Mouse (Mus musculus) lung, embryonic 14.5 days (tissue): ENCODE data around the gene Sh3gl2. TPM values are rescaled to one million over a fixed set of nuclear protein-coding genes. Genes with fewer than 3 reads are reported as not detected.

Experiments
- ATAC-seq: fragments of 200-750 bp; cut with Nextera tagmentation; 2 replicates; pipeline ENCODE4 v1.8.0; 2017; ENCODE audit warnings: mild to moderate bottlenecking, moderate TSS enrichment, moderate library complexity; ENCODE audit not compliant: insufficient read depth
- DNase-seq: peaks from one replicate; pipeline ENCODE4 v3.0.0-alpha.2; 2015
- H3K27ac ChIP-seq: fragments of 300-500 bp; sonication (generic); 2 replicates; pipeline ENCODE4 v1.5.1; 2014; ENCODE audit warnings: low read depth, mild to moderate bottlenecking, moderate library complexity
- H3K27me3 ChIP-seq: fragments of 300-500 bp; sonication (generic); 2 replicates; pipeline ENCODE4 v1.6.1; 2014; ENCODE audit warnings: low read length, control low read depth; ENCODE audit not compliant: insufficient read depth
- H3K36me3 ChIP-seq: fragments of 300-500 bp; sonication (generic); 2 replicates; pipeline ENCODE4 v1.6.1; 2014; ENCODE audit warnings: control low read depth; ENCODE audit not compliant: insufficient read depth
- H3K4me1 ChIP-seq: fragments of 300-500 bp; sonication (generic); 2 replicates; pipeline ENCODE4 v1.6.1; 2014; ENCODE audit warnings: antibody characterized with exemption, control low read depth; ENCODE audit not compliant: insufficient read depth
- H3K4me2 ChIP-seq: fragments of 300-500 bp; sonication (generic); 2 replicates; pipeline ENCODE4 v1.6.1; 2014; ENCODE audit warnings: mild to moderate bottlenecking
- H3K4me3 ChIP-seq: fragments of 300-500 bp; sonication (generic); 2 replicates; pipeline ENCODE4 v1.5.1; 2014; ENCODE audit warnings: low read depth, low read length
- H3K9ac ChIP-seq: fragments of 300-500 bp; sonication (generic); 2 replicates; pipeline ENCODE4 v1.6.1; 2014
- H3K9me3 ChIP-seq: fragments of 300-500 bp; sonication (generic); 2 replicates; pipeline ENCODE4 v1.6.1; 2016; ENCODE audit warnings: low read depth, low read length, control low read depth
- CTCF ChIP-seq: IDR thresholded peaks from 2 replicates; pipeline ENCODE4 v1.5.1; 2016; ENCODE audit warnings: antibody characterized with exemption, low read depth
- WGBS: fragments of 180-500 bp; shearing (Covaris S2); extraction: QIAGEN DNeasy Blood & Tissue Kit; methylation state at CpG from one replicate; pipeline ENCODE4 v1.1.7; 2014; 5-methylcytosine and 5-hydroxymethylcytosine counted together
- polyA plus RNA-seq: library from polyadenylated mRNA; unstranded; fragments of >200 nt; fragmentation: Nextera tagmentation; extraction: Ambion mirVana; gene quantifications from 2 replicates; pipeline ENCODE4 v1.2.1, GENCODE M21; 2014

Gene Sh3gl2
- polyA plus RNA-seq, 1 experiment from 2014 or later, result 7.1 TPM

DNA sequence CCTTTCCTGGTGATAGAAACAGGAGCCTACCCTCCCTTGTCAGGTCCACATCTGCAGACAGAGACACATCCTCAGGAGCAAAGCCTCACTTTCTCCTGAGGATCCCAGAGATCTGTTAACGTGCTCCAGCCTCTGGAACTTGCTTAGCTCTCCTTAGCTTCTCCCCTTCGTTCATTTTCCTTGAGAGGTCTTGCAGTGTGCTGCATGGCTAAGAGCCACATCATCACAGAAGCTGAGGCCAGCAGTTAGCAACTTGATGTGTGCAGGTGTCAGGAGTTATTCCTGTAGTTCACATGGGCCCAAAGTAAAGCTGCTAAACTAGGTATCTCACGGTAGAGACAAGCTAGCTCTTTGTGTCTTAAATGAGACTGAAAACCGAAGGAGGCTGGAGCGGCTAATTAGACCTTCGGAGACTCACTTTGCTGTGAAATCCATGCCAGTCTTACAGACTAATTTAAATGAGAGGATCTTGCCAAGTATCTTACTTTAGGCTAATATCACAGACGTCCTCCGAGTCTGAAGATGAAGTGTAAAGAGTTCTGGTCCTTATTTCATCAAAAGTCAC lies 143.2 kb downstream of the Sh3gl2 start:
- WGBS, result 71% methylated on average over 8 of the region's 8 CpGs
- ATAC-seq, result no peak
- Histone ChIP-seq H3K36me3 (no peaks in the 10 kb centered on the region), H3K27me3 (no peaks in the 10 kb centered on the region), H3K4me3 (no peak overlapping the region), H3K9ac (no peak overlapping the region), H3K27ac (no peak overlapping the region), H3K9me3 (no peaks in the 10 kb centered on the region), H3K4me1 (no peaks in the 10 kb centered on the region), H3K4me2 (no peak overlapping the region)
- DNase-seq, result no peak
- no peak for TF ChIP-seq CTCF

DNA sequence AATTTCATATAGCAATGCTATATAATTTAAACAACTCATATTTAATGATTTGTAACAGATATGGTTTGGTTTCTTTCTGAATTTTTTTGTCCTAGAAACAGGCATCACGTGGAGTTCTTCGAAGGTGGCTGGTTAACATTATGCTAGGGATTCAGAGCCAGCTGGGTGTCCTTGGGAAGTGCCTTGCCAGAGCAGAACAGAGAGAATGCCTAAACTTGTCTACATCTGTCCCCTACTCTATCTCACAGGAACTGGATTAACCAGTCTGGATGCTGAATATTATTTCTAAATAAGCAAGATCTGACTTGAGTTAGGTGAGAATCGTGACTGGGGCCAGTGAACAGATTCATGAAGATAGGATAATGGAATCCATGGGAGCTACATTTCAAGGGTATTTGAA lies 157.7 kb downstream of the Sh3gl2 start:
- Histone ChIP-seq H3K4me3 (no peak overlapping the region), H3K9me3 (no peaks in the 10 kb centered on the region), H3K4me2 (no peak overlapping the region), H3K4me1 (no peaks in the 10 kb centered on the region), H3K27me3 (no peaks in the 10 kb centered on the region), H3K9ac (no peak overlapping the region), H3K36me3 (no peaks in the 10 kb centered on the region), H3K27ac (no peak overlapping the region)
- DNase-seq (no peak), ATAC-seq (no peak)
- 82% methylated on average over 3 of the region's 3 CpGs for WGBS
- no peak for TF ChIP-seq CTCF

DNA sequence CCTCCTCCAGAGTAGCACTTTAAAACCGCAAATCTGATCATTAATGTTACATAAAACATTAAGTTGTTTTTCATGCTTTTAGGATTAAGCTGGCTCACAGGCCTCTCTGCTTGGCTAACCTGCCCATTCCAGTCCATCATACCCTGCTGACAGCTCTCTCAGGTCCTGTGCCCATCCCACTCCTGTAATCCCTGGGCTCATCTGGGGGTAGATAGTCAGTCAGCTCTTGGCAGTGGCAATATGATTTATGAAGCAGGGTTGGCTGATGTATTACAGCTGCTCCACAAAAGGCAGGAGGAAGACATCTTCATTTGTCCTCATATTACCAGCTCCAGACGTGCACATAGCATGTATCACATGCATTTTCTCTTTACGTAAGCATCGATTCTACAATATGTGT lies 158.3 kb downstream of the Sh3gl2 start:
- 74% methylated on average over 4 of the region's 4 CpGs for WGBS
- Histone ChIP-seq H3K36me3 (no peaks in the 10 kb centered on the region), H3K4me3 (no peak overlapping the region), H3K27me3 (no peaks in the 10 kb centered on the region), H3K9ac (no peak overlapping the region), H3K27ac (no peak overlapping the region), H3K4me1 (no peaks in the 10 kb centered on the region), H3K4me2 (no peak overlapping the region), H3K9me3 (no peaks in the 10 kb centered on the region)
- ATAC-seq (no peak), DNase-seq (no peak)
- no peak for TF ChIP-seq CTCF

DNA sequence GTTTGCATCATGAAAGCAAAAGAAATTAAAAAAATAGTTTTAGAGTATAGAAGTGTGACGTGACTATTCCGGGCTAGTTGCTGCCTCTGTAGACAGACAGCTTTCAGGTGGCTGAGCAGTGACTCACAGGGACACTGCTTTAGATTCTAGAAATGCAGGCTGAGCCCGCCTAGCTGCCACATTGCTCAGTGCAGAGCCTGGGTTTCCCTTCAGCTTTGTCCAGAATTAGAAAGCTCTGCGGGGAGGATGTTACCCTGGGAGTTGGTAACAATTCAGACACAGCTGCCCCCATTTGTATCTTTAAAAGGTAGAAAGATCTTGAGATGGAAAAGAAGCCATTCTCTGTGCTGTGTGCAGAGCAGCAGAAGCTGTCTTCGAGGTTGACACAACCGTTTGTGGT lies 166.1 kb downstream of the Sh3gl2 start:
- Histone ChIP-seq H3K9me3 (no peaks in the 10 kb centered on the region), H3K4me3 (no peak overlapping the region), H3K27ac (no peak overlapping the region), H3K27me3 (no peaks in the 10 kb centered on the region), H3K4me1 (no peaks in the 10 kb centered on the region), H3K9ac (no peak overlapping the region), H3K36me3 (no peaks in the 10 kb centered on the region), H3K4me2 (no peak overlapping the region)
- DNase-seq, result no peak
- 71% methylated on average over 6 of the region's 6 CpGs for WGBS
- TF ChIP-seq CTCF, result no peak
- ATAC-seq, result no peak

DNA sequence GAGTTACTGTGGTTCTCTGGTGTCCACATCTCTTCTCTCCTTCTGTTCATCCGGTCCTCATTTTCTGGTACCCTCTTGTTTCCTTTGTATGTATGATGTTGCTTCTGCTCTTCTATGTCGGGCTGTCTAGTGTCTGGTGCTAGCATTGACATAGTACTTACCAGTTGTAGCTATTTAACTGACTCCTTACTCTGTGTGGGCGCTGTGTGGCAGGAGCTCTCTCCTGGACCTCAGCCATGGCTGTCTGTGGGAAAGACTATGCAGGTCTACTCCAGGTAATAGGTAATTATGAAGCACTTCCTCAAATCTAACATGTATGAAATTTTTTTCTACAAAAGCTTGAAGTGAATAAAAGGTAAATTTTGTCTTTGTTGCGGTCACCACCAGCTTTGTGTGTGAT lies 169.9 kb downstream of the Sh3gl2 start:
- no peak for TF ChIP-seq CTCF
- Histone ChIP-seq H3K9ac (no peak overlapping the region), H3K4me2 (no peak overlapping the region), H3K4me3 (no peak overlapping the region), H3K27me3 (no peaks in the 10 kb centered on the region), H3K36me3 (no peaks in the 10 kb centered on the region), H3K27ac (no peak overlapping the region), H3K4me1 (no peaks in the 10 kb centered on the region), H3K9me3 (no peaks in the 10 kb centered on the region)
- DNase-seq, result no peak
- no peak for ATAC-seq
- WGBS, result 85% methylated on average over 4 of the region's 4 CpGs

DNA sequence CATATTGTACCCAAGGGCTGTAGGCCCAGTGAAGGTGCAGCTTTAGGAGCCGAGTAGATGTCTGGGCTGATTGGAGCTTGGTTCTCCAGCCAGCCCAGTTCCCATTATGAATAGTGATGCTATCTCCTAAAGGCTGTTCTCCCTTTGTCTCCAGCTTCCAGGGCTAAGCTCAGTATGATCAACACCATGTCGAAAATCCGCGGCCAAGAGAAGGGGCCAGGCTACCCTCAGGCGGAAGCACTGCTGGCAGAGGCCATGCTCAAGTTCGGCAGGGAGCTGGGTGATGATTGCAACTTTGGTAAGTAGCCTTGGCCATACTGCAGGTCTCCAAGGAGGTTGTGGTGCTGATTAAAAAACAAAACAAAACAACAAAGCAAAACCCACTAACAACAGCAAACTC lies 171.3 kb downstream of the Sh3gl2 start:
- TF ChIP-seq CTCF, result no peak
- H3K4me3 ChIP-seq, result no peak overlapping the region
- ATAC-seq (no peak), DNase-seq (no peak)
- no peaks in the 10 kb centered on the region for H3K36me3 ChIP-seq
- H3K9me3 ChIP-seq, result no peaks in the 10 kb centered on the region
- no peak overlapping the region for H3K27ac ChIP-seq
- no peak overlapping the region for H3K4me2 ChIP-seq
- no peaks in the 10 kb centered on the region for H3K27me3 ChIP-seq
- 85% methylated on average over 6 of the region's 6 CpGs for WGBS
- no peak overlapping the region for H3K9ac ChIP-seq
- no peaks in the 10 kb centered on the region for H3K4me1 ChIP-seq

DNA sequence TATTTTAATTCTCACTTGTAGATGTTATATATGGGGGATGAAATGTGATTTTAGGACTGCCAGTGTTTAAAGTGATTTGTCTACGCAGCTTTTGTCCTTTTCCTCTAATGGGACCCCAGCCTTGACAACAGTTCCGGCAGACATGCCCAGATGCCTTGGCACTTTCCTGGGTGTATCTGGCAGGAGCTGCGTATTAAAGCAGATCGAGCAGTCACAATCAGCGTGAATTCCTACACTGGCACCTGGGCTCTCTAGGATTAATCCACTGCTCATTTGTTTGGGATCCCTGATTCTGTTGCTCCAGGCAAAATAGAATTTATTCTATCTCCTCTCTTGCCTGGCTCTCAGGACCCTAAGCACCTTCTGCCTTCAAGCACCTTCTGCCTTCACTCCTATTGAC lies 171.7 kb downstream of the Sh3gl2 start:
- no peaks in the 10 kb centered on the region for H3K9me3 ChIP-seq
- no peaks in the 10 kb centered on the region for H3K27me3 ChIP-seq
- no peak overlapping the region for H3K4me3 ChIP-seq
- H3K36me3 ChIP-seq, result no peaks in the 10 kb centered on the region
- H3K4me2 ChIP-seq, result no peak overlapping the region
- no peak for DNase-seq
- H3K27ac ChIP-seq, result no peak overlapping the region
- no peak for TF ChIP-seq CTCF
- no peak for ATAC-seq
- H3K9ac ChIP-seq, result no peak overlapping the region
- 92% methylated on average over 5 of the region's 5 CpGs for WGBS
- no peaks in the 10 kb centered on the region for H3K4me1 ChIP-seq

DNA sequence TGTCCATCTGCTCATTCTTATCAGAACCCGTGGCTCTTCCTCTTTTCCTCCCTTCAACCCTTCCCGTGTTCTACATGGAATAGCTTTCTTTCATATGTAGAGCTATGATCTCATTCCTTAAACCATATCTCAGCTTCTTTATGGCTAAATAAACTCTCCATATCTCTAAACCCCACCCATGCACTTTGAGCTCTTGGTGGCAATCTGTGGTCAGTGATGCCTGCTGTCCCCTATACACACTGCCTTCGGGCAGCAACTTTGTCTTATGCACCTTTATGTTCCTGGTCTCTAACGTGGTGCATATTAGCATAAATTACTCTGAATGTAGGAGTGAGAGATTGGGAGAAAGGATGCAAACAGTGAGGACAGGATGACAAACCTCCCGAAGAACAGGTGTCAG lies 180.3 kb downstream of the Sh3gl2 start:
- ATAC-seq, result no peak
- no peak for DNase-seq
- WGBS, result 76% methylated on average over 5 of the region's 5 CpGs
- H3K4me1 ChIP-seq, result no peaks in the 10 kb centered on the region
- H3K27me3 ChIP-seq, result no peaks in the 10 kb centered on the region
- no peak for TF ChIP-seq CTCF
- no peak overlapping the region for H3K9ac ChIP-seq
- H3K36me3 ChIP-seq, result no peaks in the 10 kb centered on the region
- H3K4me2 ChIP-seq, result no peak overlapping the region
- H3K4me3 ChIP-seq, result no peak overlapping the region
- no peak overlapping the region for H3K27ac ChIP-seq
- H3K9me3 ChIP-seq, result no peaks in the 10 kb centered on the region
